Mouse (Mus musculus): ENCODE measurements around the gene Anxa4.

Gene Anxa4

GRCm38 (mm10) chr6:86801431-86801830 lies 8.0 kb upstream of the Anxa4 start:
- DNase-seq (ENCODE audit: low read depth, low spot score) = peak; percentile 76

DNA sequence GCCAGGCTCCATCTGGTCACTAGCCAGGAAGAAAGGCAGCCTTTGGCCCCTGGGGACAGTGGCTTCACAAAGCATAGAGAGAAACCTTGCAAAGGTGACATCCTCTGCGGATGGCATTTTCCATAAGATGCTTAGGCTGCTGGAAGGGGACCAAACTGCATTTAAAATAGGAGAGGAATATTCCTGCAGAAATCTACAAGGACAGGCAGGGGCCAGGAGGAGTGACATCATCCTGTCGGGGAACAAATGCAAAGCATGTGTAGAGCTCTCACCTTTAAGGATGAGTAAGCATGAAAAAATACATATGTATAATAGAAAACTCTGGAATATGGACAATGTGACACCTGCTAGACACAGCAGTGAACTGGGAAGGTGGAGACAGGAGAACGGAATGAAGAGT lies 7.1 kb upstream of the Anxa4 start:
- DNase-seq (ENCODE audit: low read depth, low spot score) = no peak

GRCm38 (mm10) chr6:86797455-86797854 lies 4.1 kb upstream of the Anxa4 start:
- DNase-seq (ENCODE audit: low read depth, low spot score) = no peak

- DNase-seq (ENCODE audit: low read depth, low spot score) = no peak
Measured at GRCm38 (mm10) chr6:86793957-86794356, 573 bp upstream of the Anxa4 start.

- no peak for DNase-seq (ENCODE audit: low read depth, low spot score)
Measured at GRCm38 (mm10) chr6:86790351-86790943, 2.9 kb downstream of the Anxa4 start.

- DNase-seq (ENCODE audit: low read depth, low spot score) = no peak
Measured at GRCm38 (mm10) chr6:86788242-86788641, 5.1 kb downstream of the Anxa4 start.

GRCm38 (mm10) chr6:86786545-86786944 lies 6.8 kb downstream of the Anxa4 start:
- no peak for DNase-seq (ENCODE audit: low read depth, low spot score)

- no peak for DNase-seq (ENCODE audit: low read depth, low spot score)
Measured at GRCm38 (mm10) chr6:86784739-86785138, 8.6 kb downstream of the Anxa4 start.

GRCm38 (mm10) chr6:86782342-86782741 lies 11.0 kb downstream of the Anxa4 start:
- no peak for DNase-seq (ENCODE audit: low read depth, low spot score)

DNA sequence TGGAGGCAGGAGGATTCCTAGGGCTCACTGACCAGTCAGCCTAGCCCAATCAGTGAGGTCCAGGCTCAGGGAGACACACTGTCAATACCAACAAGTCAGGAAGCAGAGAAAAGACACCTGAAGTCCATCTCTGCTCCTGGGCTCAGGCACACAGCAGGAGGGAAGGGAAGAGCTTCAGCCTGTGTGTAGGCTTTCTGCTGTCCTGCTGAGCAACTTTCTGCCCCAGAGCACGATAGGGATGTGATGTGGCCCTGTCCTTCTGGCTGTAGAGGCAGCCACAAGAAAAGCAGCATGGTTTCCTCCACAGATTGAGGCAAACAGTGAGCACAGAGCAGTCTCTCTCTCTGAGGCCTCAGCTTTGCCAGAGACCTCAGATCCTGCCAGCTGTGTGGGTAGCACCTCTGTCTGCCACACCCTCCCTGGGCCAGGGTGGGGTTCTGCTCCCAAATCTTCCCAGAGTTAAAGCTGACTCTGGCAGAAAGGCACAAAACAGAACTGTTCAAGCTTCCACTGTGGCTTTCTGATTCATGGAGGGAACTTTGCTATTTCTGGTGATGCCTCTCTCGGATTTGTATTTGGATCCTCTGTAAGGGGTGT lies 11.9 kb downstream of the Anxa4 start:
- DNase-seq (ENCODE audit: low read depth, low spot score) = peak; percentile 50

DNA sequence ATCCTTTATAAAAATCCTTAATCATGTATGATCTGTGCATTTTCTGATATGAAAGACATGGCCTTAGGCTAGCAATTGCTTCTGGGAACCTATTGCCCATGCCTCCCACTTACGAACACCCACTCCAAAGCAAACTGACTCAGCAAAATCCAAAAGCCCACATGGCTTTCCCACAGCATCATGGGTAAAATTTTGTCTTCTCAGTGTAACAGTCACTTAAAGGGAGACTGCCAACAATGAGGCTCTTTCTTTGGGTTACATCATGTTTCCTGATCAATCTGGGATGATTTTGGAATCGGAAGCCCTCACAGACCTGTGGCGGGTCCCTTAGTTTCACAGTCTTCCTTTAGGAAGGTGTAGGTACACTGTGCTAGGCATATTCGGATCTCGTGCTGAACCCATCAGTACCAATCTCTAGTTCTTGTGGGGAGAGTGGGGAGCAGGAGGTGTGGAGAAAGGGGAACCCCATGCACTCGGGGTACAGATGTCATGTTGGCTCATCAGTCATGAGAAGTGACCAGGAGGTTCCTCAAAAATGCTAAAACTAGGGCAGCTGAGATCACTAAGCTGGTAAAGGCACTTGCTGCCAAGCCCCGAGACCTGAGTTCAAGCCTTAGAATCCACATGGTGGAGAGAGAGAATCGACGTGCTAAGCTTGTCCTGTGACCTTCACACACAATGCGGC lies 14.3 kb downstream of the Anxa4 start:
- DNase-seq (ENCODE audit: low read depth, low spot score) = no peak

- no peak for DNase-seq (ENCODE audit: low read depth, low spot score)
Measured at GRCm38 (mm10) chr6:86777181-86777580, 16.2 kb downstream of the Anxa4 start.

DNA sequence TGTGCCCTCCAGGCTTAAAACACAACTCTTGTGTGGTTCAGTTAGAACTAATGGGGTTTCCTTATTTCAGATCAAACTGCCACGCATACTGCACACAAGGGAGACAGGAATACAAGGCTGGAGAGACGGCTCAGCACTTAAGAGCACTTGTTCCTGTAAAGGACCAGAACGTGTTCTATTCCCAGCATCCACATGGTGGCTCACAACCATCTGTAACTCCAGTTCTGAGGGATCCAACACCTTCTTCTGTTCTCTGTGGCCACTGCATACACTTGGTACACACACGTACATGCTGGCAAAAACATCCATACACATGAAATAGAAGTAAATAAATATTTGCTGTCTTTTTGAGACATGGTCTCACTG lies 16.7 kb downstream of the Anxa4 start:
- DNase-seq (ENCODE audit: low read depth, low spot score) = no peak

- DNase-seq (ENCODE audit: low read depth, low spot score) = no peak
Measured at GRCm38 (mm10) chr6:86776001-86776705, 17.2 kb downstream of the Anxa4 start.

DNA sequence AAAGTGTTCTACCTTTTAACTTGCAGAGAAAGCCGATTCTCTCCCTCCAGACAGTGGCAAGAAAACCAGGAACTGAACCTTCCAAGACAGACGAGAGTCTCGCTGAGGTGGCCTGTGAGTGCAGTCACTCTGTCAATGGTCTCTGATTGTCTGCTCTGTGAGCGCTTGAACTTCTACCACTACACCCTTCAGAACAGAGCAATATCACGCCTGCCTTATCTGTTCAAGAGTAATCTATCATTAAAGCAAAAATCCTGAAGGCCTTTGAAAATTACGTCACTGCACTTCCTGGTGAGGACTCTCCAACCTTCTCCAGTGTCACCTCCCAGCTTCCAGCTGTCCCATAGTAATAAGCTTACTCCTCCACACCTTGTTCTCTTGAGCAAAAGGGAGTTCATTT lies 18.4 kb downstream of the Anxa4 start:
- DNase-seq (ENCODE audit: low read depth, low spot score) = no peak

- DNase-seq (ENCODE audit: low read depth, low spot score) = no peak
Measured at GRCm38 (mm10) chr6:86773830-86774229, 19.6 kb downstream of the Anxa4 start.

- no peak for DNase-seq (ENCODE audit: low read depth, low spot score)
Measured at GRCm38 (mm10) chr6:86772631-86773030, 20.8 kb downstream of the Anxa4 start.

DNA sequence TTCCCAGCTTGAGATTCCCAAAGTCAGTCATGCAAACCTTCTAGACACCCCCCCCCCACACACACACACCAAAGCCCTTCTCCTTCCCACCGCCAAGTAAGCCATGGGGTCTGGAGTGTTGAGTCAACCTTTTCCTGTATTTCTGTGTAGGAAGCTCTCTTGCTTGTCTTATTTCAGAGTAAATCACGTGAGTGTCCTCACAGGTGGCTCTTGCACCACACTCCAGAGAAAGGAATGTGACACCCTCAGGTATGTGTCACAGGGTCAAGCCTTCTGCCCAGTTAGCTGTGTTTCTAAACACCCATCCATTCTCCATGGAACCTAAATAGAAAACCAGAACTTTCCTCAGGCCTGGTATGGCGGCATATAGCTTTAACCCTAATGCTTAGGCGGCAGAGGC lies 24.4 kb downstream of the Anxa4 start:
- DNase-seq (ENCODE audit: low read depth, low spot score) = no peak

DNA sequence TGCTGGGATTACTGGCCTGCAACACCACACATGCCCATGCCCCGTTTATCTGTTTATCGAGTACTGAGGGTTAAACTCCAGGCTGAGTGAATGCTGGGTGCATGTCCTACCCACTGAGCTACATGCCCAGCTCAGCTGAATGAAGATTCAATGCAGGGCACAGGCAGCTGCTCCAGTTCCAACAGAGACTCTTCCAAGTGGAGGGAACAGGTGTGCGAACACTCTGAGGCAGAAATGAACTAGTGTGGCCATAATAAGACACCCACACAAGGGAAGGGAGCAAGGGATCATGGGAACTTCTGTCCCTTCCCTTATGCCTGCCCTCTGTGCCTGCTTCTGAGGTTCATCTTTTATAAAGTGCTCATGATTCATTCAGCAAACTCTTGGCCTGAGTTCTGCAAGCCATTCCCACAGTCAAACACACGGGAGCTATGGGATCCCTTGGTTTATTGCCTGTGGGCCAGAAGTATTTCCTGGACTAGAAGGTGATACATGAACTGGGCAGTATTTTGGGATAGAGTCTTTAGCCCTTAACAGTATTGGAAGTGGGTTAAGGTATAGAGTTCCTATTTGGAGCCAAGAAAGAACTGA lies 25.1 kb downstream of the Anxa4 start:
- no peak for DNase-seq (ENCODE audit: low read depth, low spot score)

GRCm38 (mm10) chr6:86767465-86767864 lies 25.9 kb downstream of the Anxa4 start:
- no peak for DNase-seq (ENCODE audit: low read depth, low spot score)

GRCm38 (mm10) chr6:86765637-86766059 lies 27.7 kb downstream of the Anxa4 start:
- DNase-seq (ENCODE audit: low read depth, low spot score) = no peak

Data from ZHBTc4 (cell line).